Mouse (Mus musculus) intestine, postnatal 0 days (tissue): ENCODE measurements at regions not wholly inside any gene's neighbourhood (a gene's known extent, or its start where the extent isn't known, plus 50 kb on each side); places are given as distances from the start of the nearest gene placed in this dataset.

Experiments
- ATAC-seq: fragments of 200-750 bp; cut with Nextera tagmentation; 2 replicates; pipeline ENCODE4 v1.8.0; 2017; ENCODE audit warnings: mild to moderate bottlenecking, moderate TSS enrichment, moderate library complexity
- H3K27ac ChIP-seq: fragments of 300-500 bp; sonication (generic); 2 replicates; pipeline ENCODE4 v1.5.1; 2014; ENCODE audit warnings: mild to moderate bottlenecking, low read depth, low read length, moderate library complexity
- H3K27me3 ChIP-seq: fragments of 300-500 bp; sonication (generic); replicated peaks from 2 replicates; pipeline ENCODE4 v1.6.1; 2014; ENCODE audit warnings: low read length, mixed read lengths; ENCODE audit not compliant: control insufficient read depth, insufficient read depth
- H3K36me3 ChIP-seq: fragments of 300-500 bp; sonication (generic); 2 replicates; pipeline ENCODE4 v1.6.1; 2014; ENCODE audit warnings: mild to moderate bottlenecking, moderate library complexity; ENCODE audit not compliant: control insufficient read depth, insufficient read depth
- H3K4me1 ChIP-seq: fragments of 300-500 bp; sonication (generic); replicated peaks from 2 replicates; pipeline ENCODE4 v1.6.1; 2014; ENCODE audit warnings: antibody characterized with exemption, low read length, mixed read lengths; ENCODE audit not compliant: control insufficient read depth, insufficient read depth
- H3K4me2 ChIP-seq: fragments of 300-500 bp; sonication (generic); replicated peaks from 2 replicates; pipeline ENCODE4 v1.6.1; 2014; ENCODE audit warnings: low read depth, mild to moderate bottlenecking, moderate library complexity
- H3K4me3 ChIP-seq: fragments of 300-500 bp; sonication (generic); 2 replicates; pipeline ENCODE4 v1.5.1; 2014; ENCODE audit warnings: low read depth, low read length
- H3K9ac ChIP-seq: fragments of 300-500 bp; sonication (generic); 2 replicates; pipeline ENCODE4 v1.6.1; 2014; ENCODE audit warnings: mild to moderate bottlenecking, low read depth, low read length
- H3K9me3 ChIP-seq: fragments of 300-500 bp; sonication (generic); 2 replicates; pipeline ENCODE4 v1.6.1; 2016; ENCODE audit warnings: mixed run types; ENCODE audit not compliant: control insufficient read depth
- CTCF ChIP-seq: sonication (generic); IDR thresholded peaks from 2 replicates; pipeline ENCODE4 v1.5.1; 2016; ENCODE audit warnings: low read depth, mild to moderate bottlenecking, control low read depth, antibody characterized with exemption, moderate library complexity
- WGBS: fragments of 180-500 bp; shearing (Covaris S2); extraction: QIAGEN DNeasy Blood & Tissue Kit; methylation state at CpG from one replicate; pipeline ENCODE4 v1.1.7; 2014; 5-methylcytosine and 5-hydroxymethylcytosine counted together

DNA sequence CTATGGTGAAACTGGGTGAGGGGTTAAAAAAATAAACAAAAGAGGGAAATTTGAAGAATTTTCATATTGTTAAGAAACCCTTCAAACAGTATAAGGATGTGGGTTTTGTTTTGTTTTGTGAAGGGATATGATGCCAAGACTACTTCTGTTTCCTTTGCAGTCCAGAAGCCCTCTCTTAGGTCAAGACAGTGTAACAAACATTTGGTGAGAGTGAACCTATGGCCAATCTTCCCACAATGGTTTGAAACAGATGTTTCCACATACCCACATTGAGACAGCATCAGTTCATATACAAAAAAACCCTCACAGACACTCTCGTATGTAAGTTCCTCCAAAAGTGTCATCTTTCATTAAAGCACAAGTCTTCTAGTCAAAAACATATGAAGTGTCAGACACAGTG is 263.6 kb downstream of the Tmsb4x start:
- ATAC-seq, result no peak
- H3K9ac ChIP-seq, result no peak overlapping the region
- H3K4me2 ChIP-seq, result no peak overlapping the region
- no peak overlapping the region for H3K27ac ChIP-seq
- no peak for TF ChIP-seq CTCF
- H3K4me3 ChIP-seq, result no peak overlapping the region
- no peaks in the 10 kb centered on the region for H3K9me3 ChIP-seq
- no peaks in the 10 kb centered on the region for H3K4me1 ChIP-seq
- WGBS, result 63% methylated on average over 1 of the region's 1 CpGs
- H3K27me3 ChIP-seq, result no peaks in the 10 kb centered on the region
- no peaks in the 10 kb centered on the region for H3K36me3 ChIP-seq

DNA sequence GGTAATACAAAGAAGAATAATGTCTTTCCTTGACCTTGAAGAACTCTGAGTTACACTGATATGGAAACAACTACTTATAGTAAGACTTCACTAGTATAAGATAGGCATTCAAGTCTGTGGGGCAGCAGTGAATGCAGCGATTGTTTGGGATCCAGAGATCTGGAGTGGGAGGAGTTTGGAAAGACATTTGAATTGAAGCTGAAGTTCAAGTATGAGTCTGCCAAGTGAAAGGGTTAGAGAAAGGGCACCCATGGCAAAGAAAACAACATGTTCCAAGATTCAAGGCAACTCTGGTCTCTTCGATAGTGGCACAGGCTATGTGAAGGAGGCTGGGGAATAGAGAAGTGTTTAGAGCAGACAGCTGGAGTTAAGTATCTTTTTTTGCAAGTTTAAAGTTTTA is 275.3 kb downstream of the Tmsb4x start:
- ATAC-seq, result no peak
- H3K9ac ChIP-seq, result no peak overlapping the region

GRCm38 (mm10) chrX:166932472-166932871 is 276.6 kb downstream of the Tmsb4x start:
- Histone ChIP-seq H3K27ac (no peak overlapping the region), H3K36me3 (no peaks in the 10 kb centered on the region), H3K9ac (no peak overlapping the region), H3K4me1 (no peaks in the 10 kb centered on the region), H3K9me3 (no peaks in the 10 kb centered on the region), H3K4me3 (no peak overlapping the region), H3K4me2 (no peak overlapping the region), H3K27me3 (peaks cover 2% of the 10 kb centered on the region; the same call in 1 of the 2 replicates)
- no peak for TF ChIP-seq CTCF
- peak; percentile 71 for ATAC-seq

More for the DNA sequence above, 275.3 kb downstream of the Tmsb4x start:
- 64% methylated on average over 2 of the region's 2 CpGs for WGBS
- no peaks in the 10 kb centered on the region for H3K36me3 ChIP-seq
- H3K9me3 ChIP-seq, result no peaks in the 10 kb centered on the region
- no peak for TF ChIP-seq CTCF
- H3K27ac ChIP-seq, result no peak overlapping the region
- no peak overlapping the region for H3K4me3 ChIP-seq
- H3K4me1 ChIP-seq, result no peaks in the 10 kb centered on the region
- no peak overlapping the region for H3K4me2 ChIP-seq
- peaks cover 2% of the 10 kb centered on the region; the same call in 1 of the 2 replicates for H3K27me3 ChIP-seq

DNA sequence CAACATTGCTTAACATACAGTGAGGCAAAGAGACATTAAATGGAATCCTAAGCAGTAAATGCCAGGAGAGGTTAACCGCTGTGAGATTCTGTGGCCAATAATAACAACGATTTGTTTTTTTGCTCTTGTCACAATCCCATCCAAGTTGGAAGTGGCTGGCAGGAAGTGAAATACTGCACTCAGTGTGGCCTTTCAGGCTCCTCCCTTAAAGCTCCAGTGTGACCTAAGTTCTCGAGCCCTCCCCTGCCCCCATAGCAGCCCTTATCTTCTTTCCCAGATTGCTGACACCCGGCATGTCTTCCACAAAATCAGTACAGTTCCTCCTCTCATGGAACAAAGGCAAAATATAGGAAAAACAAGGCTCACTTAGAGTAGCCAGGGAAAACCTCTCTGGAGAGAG is 278.1 kb downstream of the Tmsb4x start:
- Histone ChIP-seq H3K27me3 (peaks cover 2% of the 10 kb centered on the region; the same call in 1 of the 2 replicates), H3K27ac (no peak overlapping the region), H3K4me3 (no peak overlapping the region), H3K4me2 (no peak overlapping the region), H3K9ac (no peak overlapping the region), H3K36me3 (no peaks in the 10 kb centered on the region), H3K9me3 (no peaks in the 10 kb centered on the region), H3K4me1 (no peaks in the 10 kb centered on the region)
- no peak for TF ChIP-seq CTCF
- 45% methylated on average over 4 of the region's 4 CpGs for WGBS
- no peak for ATAC-seq

- WGBS, result 73% methylated on average over 6 of the region's 6 CpGs
- no peaks in the 10 kb centered on the region for H3K4me1 ChIP-seq
- peaks cover 2% of the 10 kb centered on the region; the same call in 1 of the 2 replicates for H3K27me3 ChIP-seq
- H3K9me3 ChIP-seq, result no peaks in the 10 kb centered on the region
- no peak for TF ChIP-seq CTCF
- ATAC-seq, result no peak
- no peak overlapping the region for H3K4me3 ChIP-seq
- no peaks in the 10 kb centered on the region for H3K36me3 ChIP-seq
- H3K9ac ChIP-seq, result no peak overlapping the region
- H3K27ac ChIP-seq, result no peak overlapping the region
- no peak overlapping the region for H3K4me2 ChIP-seq
Measured at GRCm38 (mm10) chrX:166929716-166930420, 279.2 kb downstream of the Tmsb4x start.

DNA sequence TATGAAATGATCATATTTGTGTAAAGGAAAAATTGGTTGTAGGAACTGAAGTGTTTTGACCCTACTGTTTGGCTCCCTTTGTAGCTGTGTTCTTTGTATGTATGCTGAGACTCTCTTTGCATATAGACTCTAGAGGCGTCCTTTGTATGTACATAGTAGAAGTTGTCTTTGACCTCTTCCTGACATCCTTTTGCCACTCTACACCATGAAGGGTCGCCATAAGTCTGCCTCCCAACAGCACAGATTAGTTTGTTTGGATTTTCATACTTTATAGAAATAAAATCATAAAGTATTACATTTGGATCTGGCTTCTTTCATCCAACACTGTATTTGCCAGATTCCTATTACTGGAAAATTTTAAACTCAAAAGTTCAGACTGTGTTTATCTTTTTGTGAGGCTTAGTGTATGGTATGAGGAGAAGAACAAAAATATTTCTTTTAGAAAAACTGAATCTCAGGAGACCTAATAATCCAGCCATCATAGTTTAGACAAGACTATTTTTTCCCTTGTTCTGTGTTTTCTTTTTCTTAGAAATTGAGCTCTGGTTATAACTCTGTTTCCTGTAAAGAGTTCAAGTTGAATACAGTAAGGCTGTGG is 293.7 kb downstream of the Tmsb4x start:
- WGBS, result 49% methylated on average over 2 of the region's 2 CpGs
- Histone ChIP-seq H3K4me2 (no peak overlapping the region), H3K4me1 (no peaks in the 10 kb centered on the region), H3K9me3 (no peaks in the 10 kb centered on the region), H3K36me3 (no peaks in the 10 kb centered on the region), H3K4me3 (no peak overlapping the region), H3K27ac (no peak overlapping the region), H3K27me3 (no peaks in the 10 kb centered on the region), H3K9ac (no peak overlapping the region)
- ATAC-seq, result no peak
- no peak for TF ChIP-seq CTCF
